Comparison of ENCODE assay signal across 8 mouse cellular contexts in the genomic region with DNA sequence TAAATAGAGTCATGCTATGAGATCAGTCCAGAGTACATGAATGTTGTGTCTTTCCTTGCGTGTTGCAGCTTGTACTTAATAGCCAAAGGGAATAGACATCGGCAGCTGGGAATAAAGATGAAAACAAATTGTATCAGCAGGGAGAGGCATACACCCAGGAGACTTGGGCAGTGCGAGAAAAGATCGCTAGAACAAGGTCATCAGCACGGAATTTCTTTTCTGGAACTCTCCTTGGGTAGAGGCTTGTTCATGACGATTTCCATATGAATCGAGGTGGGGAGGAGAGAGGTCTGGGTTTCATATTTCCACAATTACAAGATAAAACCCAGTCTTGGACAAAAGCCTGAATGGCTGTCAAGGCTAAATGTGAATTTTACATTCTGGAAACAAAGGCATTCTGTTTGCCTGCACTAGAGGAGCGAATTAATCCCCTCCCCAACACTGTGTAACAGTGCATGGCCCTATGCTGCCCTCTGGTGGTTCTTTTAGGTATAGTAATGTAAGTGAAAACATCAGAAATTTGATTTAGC.
A peak's percentile ranks its signal among the peaks of the same experiment; 100 is the strongest.
DNase-seq lines count a peak whose midpoint lies in the region; ATAC-seq lines count a peak whose summit lies in the region.

No protein-coding gene starts in this region.

- H3K4me2 ChIP-seq in forebrain, embryonic 13.5 days: peak overlapping the region; percentile 40
- H3K4me2 ChIP-seq in hindbrain, embryonic 15.5 days: peak overlapping the region; percentile 43
- peak overlapping the region; percentile 37 for H3K4me2 ChIP-seq in midbrain, embryonic 14.5 days (ENCODE audit: low read length)

- DNase-seq in urinary bladder, postnatal 14 days (ENCODE audit: low spot score): peak; percentile 23
- DNase-seq in urinary bladder, adult 2 months (ENCODE audit: low spot score): no peak
- DNase-seq in left cerebral cortex, postnatal 14 days (ENCODE audit: low spot score in 2 of 2): peak; percentile 75 to 90
- peak; percentile 94 for DNase-seq in midbrain, embryonic 14.5 days
- DNase-seq in urinary bladder, postnatal 36 days (ENCODE audit: low spot score in 2 of 2): peak; percentile 2 to 10

- peak overlapping the region; percentile 60 for H3K27ac ChIP-seq in forebrain, embryonic 13.5 days
- peak overlapping the region; percentile 56 for H3K27ac ChIP-seq in hindbrain, embryonic 15.5 days (replicated peaks)
- H3K27ac ChIP-seq in midbrain, embryonic 14.5 days (replicated peaks; ENCODE audit: low read depth, low read length): peak overlapping the region; percentile 74

- peaks cover 17% of the 10 kb centered on the region; the same call in 1 of the 2 replicates for H3K4me1 ChIP-seq in forebrain, embryonic 13.5 days
- H3K4me1 ChIP-seq in hindbrain, embryonic 15.5 days (replicated peaks): peaks cover 7% of the 10 kb centered on the region
- H3K4me1 ChIP-seq in midbrain, embryonic 14.5 days (ENCODE audit: control insufficient read depth, insufficient read depth, low read length): peaks cover 8% of the 10 kb centered on the region; the same call in 1 of the 2 replicates

- ATAC-seq in cerebellum, adult (ENCODE audit: insufficient number of reproducible peaks, low FRiP score, low TSS enrichment): peak; percentile 64
- peak; percentile 93 for ATAC-seq in forebrain, embryonic 13.5 days
- ATAC-seq in hindbrain, embryonic 15.5 days (ENCODE audit: low FRiP score, low read depth): peak; percentile 90
- peak; percentile 85 for ATAC-seq in midbrain, embryonic 14.5 days (ENCODE audit: low FRiP score, low TSS enrichment)

- no peaks in the 10 kb centered on the region for H3K36me3 ChIP-seq in forebrain, embryonic 13.5 days (ENCODE audit: poor library complexity, severe bottlenecking)
- peaks cover 10% of the 10 kb centered on the region for H3K36me3 ChIP-seq in hindbrain, embryonic 15.5 days
- H3K36me3 ChIP-seq in midbrain, embryonic 14.5 days (ENCODE audit: control insufficient read depth, insufficient read depth, low read length): no peaks in the 10 kb centered on the region

- intact Hi-C loops in left cerebral cortex, postnatal 14 days (cut with DNase I): loop anchor here (5.0 to 10.0 kb wide), 3 partner anchors 132 to 1630 kb away; no protein-coding TSS in a partner anchor

- H3K9ac ChIP-seq in forebrain, embryonic 13.5 days: no peak overlapping the region
- H3K9ac ChIP-seq in hindbrain, embryonic 15.5 days: no peak overlapping the region
- no peak overlapping the region; the same call in 1 of the 2 replicates for H3K9ac ChIP-seq in midbrain, embryonic 14.5 days (replicated peaks; ENCODE audit: low read length)

- H3K9me3 ChIP-seq in forebrain, embryonic 13.5 days (replicated peaks): no peaks in the 10 kb centered on the region
- no peaks in the 10 kb centered on the region for H3K9me3 ChIP-seq in hindbrain, embryonic 15.5 days
- H3K9me3 ChIP-seq in midbrain, embryonic 14.5 days (ENCODE audit: control insufficient read depth, low read length): no peaks in the 10 kb centered on the region

- no peaks in the 10 kb centered on the region for H3K27me3 ChIP-seq in forebrain, embryonic 13.5 days
- no peaks in the 10 kb centered on the region for H3K27me3 ChIP-seq in hindbrain, embryonic 15.5 days
- H3K27me3 ChIP-seq in midbrain, embryonic 14.5 days (ENCODE audit: control insufficient read depth, insufficient read depth, low read length): no peaks in the 10 kb centered on the region

- H3K4me3 ChIP-seq in forebrain, embryonic 13.5 days: peak overlapping the region; percentile 3; the same call in 1 of the 2 replicates
- H3K4me3 ChIP-seq in hindbrain, embryonic 15.5 days: no peak overlapping the region
- H3K4me3 ChIP-seq in midbrain, embryonic 14.5 days (replicated peaks; ENCODE audit: low read depth, low read length): 0 out of 2 replicates have a peak overlapping the region, but pooled peaks have one; percentile 10

- 10% methylated on average over 8 of the region's 8 CpGs for WGBS in forebrain, embryonic 13.5 days
- 14% methylated on average over 8 of the region's 8 CpGs for WGBS in hindbrain, embryonic 15.5 days
- 13% methylated on average over 8 of the region's 8 CpGs for WGBS in midbrain, embryonic 14.5 days
